Mouse (Mus musculus): ENCODE data around the gene Pole4.
"Not testable (repeated sequence)": the region's sequence is repeated elsewhere in the genome, so short reads cannot be mapped to it uniquely, and the experiment has no call there.

The Pole4 gene

GRCm38 (mm10) chr6:82715253-82715652, 10.1 kb upstream of the Pole4 start:
- no peak for DNase-seq (ENCODE audit: low spot score)

- DNase-seq (ENCODE audit: low spot score) = no peak
These were observed 9.7 kb upstream of the Pole4 start for GRCm38 (mm10) chr6:82714841-82715240.

GRCm38 (mm10) chr6:82714243-82714642, 9.1 kb upstream of the Pole4 start:
- DNase-seq (ENCODE audit: low spot score) = peak; percentile 74

GRCm38 (mm10) chr6:82707742-82708141, 2.6 kb upstream of the Pole4 start:
- no peak for DNase-seq (ENCODE audit: low spot score)

GRCm38 (mm10) chr6:82707241-82707640, 2.1 kb upstream of the Pole4 start:
- no peak for DNase-seq (ENCODE audit: low spot score)

- DNase-seq (ENCODE audit: low spot score) = no peak
These were observed 1.5 kb downstream of the Pole4 start for GRCm38 (mm10) chr6:82703710-82704109.

- peak; percentile 59 for DNase-seq (ENCODE audit: low spot score)
These were observed 2.6 kb downstream of the Pole4 start for GRCm38 (mm10) chr6:82702593-82703017.

GRCm38 (mm10) chr6:82701296-82701695, 3.9 kb downstream of the Pole4 start:
- DNase-seq (ENCODE audit: low spot score) = no peak

GRCm38 (mm10) chr6:82699831-82700230, 5.3 kb downstream of the Pole4 start:
- DNase-seq (ENCODE audit: low spot score) = no peak

- no peak for DNase-seq (ENCODE audit: low spot score)
These were observed 8.4 kb downstream of the Pole4 start for GRCm38 (mm10) chr6:82696736-82697135.

- no peak for DNase-seq (ENCODE audit: low spot score)
These were observed 10.5 kb downstream of the Pole4 start for GRCm38 (mm10) chr6:82694668-82695067.

GRCm38 (mm10) chr6:82689474-82689873, 15.7 kb downstream of the Pole4 start:
- no peak for DNase-seq (ENCODE audit: low spot score)

GRCm38 (mm10) chr6:82688586-82688985, 16.6 kb downstream of the Pole4 start:
- not testable (repeated sequence) for DNase-seq (ENCODE audit: low spot score)

GRCm38 (mm10) chr6:82684136-82684535, 21.0 kb downstream of the Pole4 start:
- no peak for DNase-seq (ENCODE audit: low spot score)

- DNase-seq (ENCODE audit: low spot score) = not testable (repeated sequence)
These were observed 25.9 kb downstream of the Pole4 start for GRCm38 (mm10) chr6:82679286-82679685.

GRCm38 (mm10) chr6:82677629-82678028, 27.5 kb downstream of the Pole4 start:
- not testable (repeated sequence) for DNase-seq (ENCODE audit: low spot score)

- no peak for DNase-seq (ENCODE audit: low spot score)
These were observed 38.7 kb downstream of the Pole4 start for GRCm38 (mm10) chr6:82666480-82666879.

- DNase-seq (ENCODE audit: low spot score) = no peak
These were observed 52.0 kb downstream of the Pole4 start for GRCm38 (mm10) chr6:82653169-82653525.

GRCm38 (mm10) chr6:82652521-82653168, 52.5 kb downstream of the Pole4 start:
- DNase-seq (ENCODE audit: low spot score) = peak; percentile 84

GRCm38 (mm10) chr6:82649096-82649495, 56.1 kb downstream of the Pole4 start:
- DNase-seq (ENCODE audit: low spot score) = no peak

- DNase-seq (ENCODE audit: low spot score) = no peak
These were observed 57.1 kb downstream of the Pole4 start for GRCm38 (mm10) chr6:82647940-82648655.

- no peak for DNase-seq (ENCODE audit: low spot score)
These were observed 58.2 kb downstream of the Pole4 start for GRCm38 (mm10) chr6:82647001-82647400.

GRCm38 (mm10) chr6:82640046-82640445, 65.1 kb downstream of the Pole4 start:
- DNase-seq (ENCODE audit: low spot score) = peak; percentile 11

GRCm38 (mm10) chr6:82625331-82625730, 79.8 kb downstream of the Pole4 start:
- DNase-seq (ENCODE audit: low spot score) = not testable (repeated sequence)
